Mouse (Mus musculus) adrenal gland, adult 8-10 months (tissue): Measurements from ENCODE around the gene 2310011J03Rik. TPM values are rescaled to one million over a fixed set of nuclear protein-coding genes. Genes with fewer than 3 reads are reported as not detected.
"Not testable (repeated sequence)": the region's sequence is repeated elsewhere in the genome, so short reads cannot be mapped to it uniquely, and the experiment has no call there.

Experiments
- DNase-seq: peaks from one replicate; pipeline ENCODE4 v3.0.0; 2022
- total RNA-seq, 4 experiments: library from RNA; stranded (reverse); gene quantifications; 2 replicates each; pipeline ENCODE4 v1.2.4; 2022

2310011J03Rik gene
- total RNA-seq: 10 to 100 TPM; 34.7 to 40.0 (median 35.4) TPM

DNA sequence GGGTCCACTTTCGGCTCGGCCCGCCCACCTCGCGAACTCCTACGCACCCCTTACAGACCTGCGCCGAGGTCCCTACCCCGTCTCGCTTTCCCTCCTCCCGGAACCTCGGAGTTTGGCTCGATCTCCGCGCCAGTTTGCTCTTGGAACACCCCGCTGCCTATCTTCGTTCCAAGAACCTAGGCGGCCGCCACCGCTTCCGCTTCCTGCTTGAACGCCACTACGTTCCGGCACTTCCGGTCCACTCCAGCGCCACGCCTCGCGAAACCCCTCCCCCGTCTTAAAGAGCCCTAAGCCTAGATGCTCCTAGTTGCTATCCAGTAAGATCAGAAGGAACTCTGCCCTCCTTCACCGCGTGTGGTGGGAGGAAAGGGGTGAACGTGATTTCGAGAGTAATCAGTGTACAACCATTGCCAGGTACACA lies at the start of gene 2310011J03Rik:
2310011J03Rik (minus strand) TSS at position 198 of the 421 bp plus-strand sequence.
- peak; percentile 90 for DNase-seq

GRCm38 (mm10) chr10:80368392-80368791 lies 48.1 kb upstream of the 2310011J03Rik start:
- DNase-seq: no peak

GRCm38 (mm10) chr10:80367954-80368353 lies 47.6 kb upstream of the 2310011J03Rik start:
- no peak for DNase-seq

GRCm38 (mm10) chr10:80365736-80366135 lies 45.4 kb upstream of the 2310011J03Rik start:
- no peak for DNase-seq

DNA sequence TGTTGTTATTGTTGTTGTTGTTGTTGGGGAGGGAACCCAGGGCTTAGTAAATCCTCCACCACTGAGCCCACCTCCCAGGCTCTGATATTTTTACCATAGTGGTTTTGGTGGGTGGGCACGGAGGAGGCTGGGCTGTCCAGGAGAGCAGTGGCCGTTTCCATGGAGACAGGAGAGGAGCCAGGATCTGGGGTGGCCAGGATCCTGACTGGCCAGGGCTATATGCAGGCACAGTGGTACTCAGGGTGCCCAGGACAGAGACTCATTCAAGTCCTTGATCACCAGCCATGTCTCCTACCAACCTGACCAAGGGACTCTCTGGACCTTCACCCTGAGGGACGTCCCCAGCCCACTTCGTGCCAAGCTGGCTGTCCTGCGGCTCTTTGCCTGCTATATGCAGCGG lies 43.4 kb upstream of the 2310011J03Rik start:
- DNase-seq: no peak

DNA sequence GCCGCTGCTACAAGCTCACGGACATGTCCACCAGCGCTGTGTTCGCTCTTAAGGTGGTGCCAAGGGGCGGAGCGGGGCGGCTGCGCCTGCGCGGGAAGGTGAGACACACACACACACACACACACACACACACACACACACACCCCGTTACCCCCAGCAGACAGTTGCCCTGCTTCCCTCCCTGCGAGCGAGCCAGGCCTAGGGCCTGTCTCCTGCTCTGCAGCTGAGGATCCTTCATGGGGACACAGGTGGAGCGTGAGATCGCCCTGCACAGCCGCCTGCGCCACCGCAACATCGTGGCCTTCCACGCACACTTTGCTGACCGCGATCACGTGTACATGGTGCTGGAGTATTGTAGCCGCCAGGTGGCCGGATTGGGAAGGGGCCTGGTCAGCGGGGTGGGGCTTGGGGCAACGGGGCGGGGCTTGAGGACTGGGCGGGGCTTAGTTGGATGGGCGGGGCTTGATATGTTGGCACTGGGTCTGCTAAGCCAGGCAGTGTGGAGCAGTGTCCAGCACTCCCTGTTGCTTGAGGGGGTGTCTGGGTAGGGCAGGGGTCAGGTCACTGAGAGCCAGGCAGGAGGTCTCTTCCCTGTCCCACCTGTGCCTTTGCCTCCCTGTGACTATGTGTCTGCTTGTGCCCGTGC lies 37.8 kb upstream of the 2310011J03Rik start:
- no peak for DNase-seq

GRCm38 (mm10) chr10:80357336-80357735 lies 37.0 kb upstream of the 2310011J03Rik start:
- DNase-seq: no peak

- DNase-seq: no peak
These were observed 36.4 kb upstream of the 2310011J03Rik start for GRCm38 (mm10) chr10:80356737-80357136.

DNA sequence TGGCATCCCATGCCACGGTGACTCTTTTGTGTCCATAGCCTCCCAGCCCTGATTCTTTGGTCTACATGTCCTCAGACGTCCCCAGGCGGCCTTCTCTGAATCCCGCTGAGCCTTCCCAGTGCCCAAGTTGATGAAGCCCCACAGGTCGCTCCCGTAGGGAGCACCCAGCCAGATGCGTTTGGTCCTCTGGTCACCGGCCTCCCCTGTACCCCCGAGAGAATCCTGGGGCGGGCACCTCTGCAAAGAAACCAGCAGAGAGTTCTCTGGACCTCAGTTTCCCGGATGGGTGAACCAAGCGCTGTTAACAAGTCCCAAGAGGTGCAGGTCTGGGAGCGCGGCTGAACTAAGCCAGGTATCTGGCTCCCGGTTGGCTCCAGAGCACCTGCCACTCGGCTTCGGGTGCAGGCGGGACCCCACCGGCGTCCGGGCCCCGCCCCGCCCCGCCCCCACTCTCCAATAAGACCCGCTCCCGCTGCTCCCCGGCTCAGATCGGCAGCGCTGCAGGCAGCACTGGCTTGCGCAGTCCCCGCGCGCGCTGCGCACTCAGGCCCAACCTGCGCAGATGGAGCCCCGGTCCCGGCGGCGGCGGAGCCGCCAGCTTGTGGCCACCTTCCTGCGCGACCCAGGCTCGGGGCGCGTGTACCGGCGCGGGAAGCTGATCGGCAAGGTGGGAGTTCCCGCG lies 35.8 kb upstream of the 2310011J03Rik start, which contains the start of gene Plk5:
Plk5 (plus strand) TSS at position 459 of the 682 bp plus-strand sequence.
- no peak for DNase-seq

- no peak for DNase-seq
These were observed 35.1 kb upstream of the 2310011J03Rik start for GRCm38 (mm10) chr10:80355431-80355830.

DNA sequence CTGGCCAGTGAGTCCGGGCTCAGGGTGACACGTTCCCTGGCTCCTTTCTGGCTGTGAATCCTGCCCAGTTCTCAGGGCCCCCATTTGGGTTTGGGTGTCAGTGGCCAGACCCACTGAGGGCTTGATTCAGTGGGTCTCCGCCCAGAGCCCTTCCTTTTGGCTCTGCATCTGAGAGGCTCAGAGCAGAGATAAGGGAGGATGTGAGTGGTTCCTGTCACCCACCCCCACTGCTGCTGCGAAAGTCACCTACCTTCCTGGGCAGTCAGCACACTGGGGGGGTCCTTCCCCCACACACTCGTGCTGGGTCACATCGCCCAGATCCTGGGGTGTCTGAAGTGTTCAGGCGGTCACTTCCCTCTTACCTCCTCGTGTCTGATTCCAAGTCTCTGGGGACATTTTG lies 32.4 kb upstream of the 2310011J03Rik start:
- DNase-seq: no peak

DNA sequence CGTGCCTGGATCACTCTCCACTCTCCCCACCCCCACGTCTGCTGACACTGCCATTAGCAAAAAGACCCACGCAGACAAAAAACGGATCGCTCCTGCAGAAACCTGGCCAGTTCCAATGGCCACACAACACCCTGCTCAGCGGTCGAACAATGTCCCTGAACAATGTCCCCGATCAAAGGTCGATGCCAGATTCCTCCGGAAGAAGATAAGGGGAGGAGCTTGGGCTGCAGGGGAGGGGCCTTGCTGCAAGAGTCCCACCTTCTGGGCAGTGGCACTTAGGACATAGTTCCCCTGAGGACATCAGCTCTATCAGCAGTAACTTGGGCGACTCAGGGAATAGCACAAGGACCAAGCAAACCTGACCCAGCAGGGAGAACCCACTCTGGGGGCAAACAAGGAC lies 31.6 kb upstream of the 2310011J03Rik start:
- no peak for DNase-seq

- DNase-seq: peak; percentile 62
These were observed 30.0 kb upstream of the 2310011J03Rik start for GRCm38 (mm10) chr10:80350292-80350691.

GRCm38 (mm10) chr10:80348981-80349380 lies 28.6 kb upstream of the 2310011J03Rik start:
- DNase-seq: no peak

- DNase-seq: no peak
These were observed 28.0 kb upstream of the 2310011J03Rik start, which contains the start of gene Adamtsl5 for GRCm38 (mm10) chr10:80348244-80348781. TSS of gene Adamtsl5 (minus strand) at chr10:80348412.

GRCm38 (mm10) chr10:80347514-80347967 lies 27.2 kb upstream of the 2310011J03Rik start:
- DNase-seq: no peak

- not testable (repeated sequence) for DNase-seq
These were observed 25.6 kb upstream of the 2310011J03Rik start for GRCm38 (mm10) chr10:80345929-80346328.

DNA sequence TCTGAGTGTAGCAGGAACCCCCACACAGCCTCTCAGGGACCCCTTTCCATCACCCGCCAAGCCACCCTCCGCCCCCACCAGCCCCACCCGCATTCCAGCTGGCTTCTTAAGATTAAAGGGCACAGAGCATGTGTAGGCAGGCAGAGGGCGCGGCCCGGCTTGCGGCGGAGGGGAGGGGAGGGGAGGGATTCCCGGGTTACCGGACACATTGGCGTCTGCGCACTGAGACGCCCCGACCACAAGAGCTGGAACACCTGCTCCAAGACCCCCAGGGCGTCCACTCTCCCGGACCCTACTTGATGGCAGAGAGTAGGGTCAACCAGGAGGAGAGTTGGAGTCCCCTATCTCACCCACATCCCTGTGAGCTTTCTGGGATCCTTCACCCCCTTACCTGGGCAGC lies 24.8 kb upstream of the 2310011J03Rik start:
- DNase-seq: no peak

DNA sequence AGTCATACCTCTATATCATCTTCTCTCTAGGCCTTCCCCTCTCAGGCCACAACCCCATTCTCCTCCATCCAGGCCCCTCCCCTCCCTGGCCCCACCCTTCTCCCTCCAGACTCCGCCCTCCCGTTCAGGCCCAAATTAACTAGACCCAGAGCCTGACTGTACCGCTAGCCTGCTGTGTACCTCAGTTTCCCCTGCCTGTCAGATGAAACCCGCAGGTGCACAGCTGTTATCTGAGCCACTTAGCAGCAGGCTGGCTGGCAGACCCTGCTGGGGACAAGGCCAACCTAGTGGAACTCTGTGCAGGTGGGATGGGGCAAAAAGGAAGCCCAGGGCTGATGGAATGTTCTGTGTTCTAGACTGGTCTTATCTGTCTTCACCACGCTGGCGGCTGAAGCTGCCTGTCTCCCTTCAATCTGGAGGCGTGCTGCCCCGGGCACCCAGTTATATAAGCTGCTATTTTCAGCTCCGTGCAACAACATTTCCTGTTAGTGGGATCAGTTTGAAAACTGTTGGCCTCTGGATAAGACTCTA lies 23.9 kb upstream of the 2310011J03Rik start:
- DNase-seq: no peak

DNA sequence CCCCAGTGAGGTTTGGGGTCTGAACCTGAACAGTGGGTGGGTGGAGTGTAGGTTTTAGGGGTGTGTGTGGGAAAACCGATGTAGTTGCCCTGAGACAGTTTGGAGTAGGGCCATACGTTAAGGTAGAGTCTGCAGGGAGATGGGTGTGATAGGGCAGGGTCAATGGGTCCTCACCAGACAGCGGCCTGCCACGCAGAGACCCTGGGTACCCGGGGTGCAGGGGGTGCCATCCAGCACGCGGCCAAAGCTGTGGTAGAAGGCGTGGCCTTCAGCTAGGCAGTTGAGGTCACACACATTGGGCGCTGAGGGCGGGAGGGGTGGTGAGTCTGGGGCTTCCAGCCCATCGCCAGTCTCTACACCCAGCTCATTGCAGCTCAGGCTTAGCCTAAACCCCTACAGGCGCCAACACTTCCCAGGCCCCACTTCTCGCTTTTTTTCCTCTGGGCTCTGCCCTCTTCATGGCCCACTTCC lies 23.1 kb upstream of the 2310011J03Rik start:
- DNase-seq: no peak

DNA sequence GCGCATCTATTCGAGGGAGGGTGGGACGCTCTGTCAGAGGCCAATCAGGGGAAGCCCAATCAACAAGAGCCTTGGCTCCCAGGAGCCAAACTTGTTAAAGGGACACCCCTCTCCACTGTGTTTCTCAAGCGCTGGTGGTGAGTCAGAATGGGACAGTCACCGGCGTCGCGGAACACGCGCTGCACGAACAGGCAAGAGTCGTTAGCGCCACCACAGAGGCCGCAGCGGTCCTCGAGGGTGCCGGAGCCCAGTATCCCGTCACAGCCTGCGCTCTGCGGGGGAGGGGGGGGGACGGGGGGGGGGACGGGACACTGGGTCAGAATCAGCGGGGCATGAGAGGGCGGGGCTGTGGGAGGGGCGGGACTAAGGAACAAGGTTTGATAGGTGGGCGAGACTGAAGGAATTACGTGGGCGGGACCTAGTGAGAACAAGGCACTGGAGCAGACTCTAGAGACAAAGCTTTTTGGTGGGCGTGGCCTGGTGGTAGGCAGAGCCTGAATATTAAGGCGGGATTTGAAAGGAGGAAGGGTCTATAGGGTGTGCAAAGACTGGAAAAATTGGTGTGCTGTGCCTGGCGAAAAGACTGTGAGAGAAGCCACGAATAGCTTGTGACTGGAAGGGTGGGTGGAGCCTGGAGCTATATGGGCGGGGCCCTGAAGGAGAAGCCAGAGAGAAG lies 22.6 kb upstream of the 2310011J03Rik start:
- peak; percentile 54 for DNase-seq

DNA sequence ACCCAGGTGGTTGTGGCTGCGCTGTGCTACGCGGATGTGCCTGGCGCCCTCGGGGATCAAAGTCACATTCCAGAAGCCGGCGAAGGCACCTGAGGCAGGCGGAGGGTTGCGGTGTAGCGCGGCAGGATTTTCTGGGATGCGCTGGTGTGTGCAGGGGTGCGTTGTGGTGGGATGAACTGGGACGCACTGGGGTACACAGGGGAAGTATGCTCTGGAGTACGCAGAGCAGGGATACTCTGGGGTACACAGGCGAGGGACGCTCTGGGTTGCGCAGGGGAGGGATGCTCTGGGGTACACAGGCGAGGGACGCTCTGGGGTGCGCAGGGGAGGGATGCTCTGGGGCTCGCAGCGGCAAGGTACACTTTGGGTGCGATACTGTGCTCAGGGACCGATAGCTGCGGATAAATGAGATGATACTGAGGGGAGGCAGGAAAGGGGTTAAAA lies 22.0 kb upstream of the 2310011J03Rik start:
- no peak for DNase-seq
